Mouse (Mus musculus) Muller cell, postnatal 12 days (primary cell): ENCODE measurements at regions not wholly inside any gene's neighbourhood (a gene's known extent, or its start where the extent isn't known, plus 50 kb on each side); places are given as distances from the start of the nearest gene placed in this dataset.
A peak's percentile ranks its signal among the peaks of the same experiment; 100 is the strongest.

Source experiments
- DNase-seq: peaks from one replicate; pipeline ENCODE4 v3.0.0-alpha.2; 2015; ENCODE audit errors: inconsistent ontology term

- DNase-seq, result no peak
Measured at GRCm38 (mm10) chr1:24832246-24832645, 153.8 kb downstream of the Lmbrd1 start.

- DNase-seq, result no peak
Measured at GRCm38 (mm10) chr1:24866877-24867276, 188.4 kb downstream of the Lmbrd1 start.

GRCm38 (mm10) chr1:24869772-24870171 lies 191.3 kb downstream of the Lmbrd1 start:
- peak; percentile 24 for DNase-seq

GRCm38 (mm10) chr1:24870685-24871417 lies 192.4 kb downstream of the Lmbrd1 start:
- peak; percentile 13 for DNase-seq

- no peak for DNase-seq
Measured at GRCm38 (mm10) chr1:24877014-24877413, 198.6 kb downstream of the Lmbrd1 start.

- DNase-seq, result no peak
Measured at GRCm38 (mm10) chr1:24883638-24884037, 205.2 kb downstream of the Lmbrd1 start.

- DNase-seq, result peak; percentile 38
Measured at GRCm38 (mm10) chr1:24901278-24901677, 222.8 kb downstream of the Lmbrd1 start.

GRCm38 (mm10) chr1:24938303-24939263 lies 260.2 kb downstream of the Lmbrd1 start:
- peak; percentile 50 for DNase-seq

- DNase-seq, result no peak
Measured at GRCm38 (mm10) chr1:24942757-24943296, 264.4 kb downstream of the Lmbrd1 start.

GRCm38 (mm10) chr1:24943451-24943850 lies 265.0 kb downstream of the Lmbrd1 start:
- DNase-seq, result no peak

GRCm38 (mm10) chr1:24972681-24973080 lies 294.3 kb downstream of the Lmbrd1 start:
- no peak for DNase-seq

GRCm38 (mm10) chr1:25008456-25009169 lies 330.2 kb downstream of the Lmbrd1 start:
- DNase-seq, result no peak

GRCm38 (mm10) chr1:25012754-25013153 lies 334.3 kb downstream of the Lmbrd1 start:
- DNase-seq, result no peak
